Mouse (Mus musculus): Measurements from ENCODE around the gene Olfr1042.
"Not testable (repeated sequence)": the region's sequence is repeated elsewhere in the genome, so short reads cannot be mapped to it uniquely, and the experiment has no call there.

Gene Olfr1042

DNA sequence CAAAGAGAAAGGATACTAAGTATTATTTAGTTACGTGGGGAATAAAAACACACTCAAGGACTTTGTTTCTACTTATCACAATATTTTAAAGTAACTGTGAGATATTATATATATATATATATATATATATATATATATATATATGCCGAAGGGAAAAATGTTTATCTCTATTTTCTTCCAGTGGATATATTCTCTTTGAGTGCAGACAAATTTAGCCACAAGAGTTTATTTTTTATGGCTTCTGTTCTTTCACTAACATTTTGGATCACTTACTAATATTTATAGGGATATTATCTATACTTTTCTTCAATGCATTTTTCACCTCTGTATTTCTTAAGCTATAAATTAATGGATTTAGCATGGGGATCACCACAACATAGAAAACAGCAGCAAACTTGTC is at the start of gene Olfr1042:
Olfr1042 (minus strand) TSS at position 101 of the 400 bp plus-strand sequence.
- DNase-seq (ENCODE audit: low spot score) = no peak

DNA sequence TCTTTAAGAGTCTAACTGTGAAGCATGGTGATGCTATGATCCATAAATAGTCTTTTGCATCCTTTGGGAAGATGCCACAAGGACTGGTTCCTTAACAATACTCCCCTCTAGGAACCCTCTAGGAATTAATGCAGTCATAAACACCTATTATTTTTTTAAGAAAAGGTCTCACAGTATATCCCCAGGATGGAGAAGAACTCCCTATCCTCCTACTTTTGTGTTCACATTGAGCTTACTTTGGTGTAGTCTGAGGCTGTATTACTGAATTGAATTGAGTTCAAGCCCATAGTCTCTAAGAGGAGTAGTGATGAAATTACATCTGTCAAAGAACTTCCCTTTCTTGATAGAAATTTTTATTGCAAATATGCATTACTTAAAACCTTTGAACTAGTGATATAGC is 41.3 kb upstream of the Olfr1042 start, which contains the start of gene Olfr1045:
Olfr1045 (minus strand) TSS at position 101 of the 400 bp plus-strand sequence.
- DNase-seq (ENCODE audit: low spot score) = no peak

DNA sequence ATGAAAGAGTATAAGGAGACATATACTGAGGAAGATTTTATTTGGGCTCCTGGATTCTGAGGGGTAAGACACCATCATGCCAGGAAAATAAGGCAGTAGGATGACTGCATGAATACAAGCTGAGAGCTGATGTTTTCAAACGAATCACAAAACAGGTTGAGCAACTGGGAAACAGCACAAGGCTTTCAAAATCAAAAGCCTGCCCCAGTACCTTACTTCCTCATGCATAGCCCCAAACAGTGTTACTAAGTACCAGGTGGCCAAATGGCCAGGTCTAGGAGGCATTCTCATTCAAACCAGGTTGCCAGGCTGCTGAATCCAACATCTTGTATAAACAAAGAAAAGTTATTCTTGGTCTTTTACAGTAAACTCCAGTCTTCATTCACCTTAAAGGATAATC is 34.2 kb upstream of the Olfr1042 start:
- no peak for DNase-seq (ENCODE audit: low spot score)

DNA sequence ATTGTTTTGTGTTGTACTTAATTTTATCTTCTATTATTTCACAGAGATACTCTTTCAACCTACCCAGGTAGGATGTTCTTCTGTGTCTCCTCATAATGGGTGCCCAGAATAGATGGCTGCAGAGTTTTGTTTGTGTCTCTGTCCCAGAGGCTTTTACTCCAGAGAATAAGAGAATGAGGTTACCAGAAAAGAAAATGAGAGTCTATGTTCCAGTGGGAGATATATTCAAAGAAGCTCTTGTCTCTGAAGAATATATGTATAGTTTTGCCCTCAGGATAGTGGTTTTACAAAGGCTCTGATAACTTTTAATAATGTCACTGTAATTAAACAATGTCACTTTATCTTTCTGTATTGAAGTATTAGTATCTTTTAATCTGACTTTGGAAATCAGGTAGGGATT is 23.9 kb upstream of the Olfr1042 start, which contains the start of gene Olfr52:
Olfr52 (minus strand) TSS at position 101 of the 400 bp plus-strand sequence.
- no peak for DNase-seq (ENCODE audit: low spot score)

DNA sequence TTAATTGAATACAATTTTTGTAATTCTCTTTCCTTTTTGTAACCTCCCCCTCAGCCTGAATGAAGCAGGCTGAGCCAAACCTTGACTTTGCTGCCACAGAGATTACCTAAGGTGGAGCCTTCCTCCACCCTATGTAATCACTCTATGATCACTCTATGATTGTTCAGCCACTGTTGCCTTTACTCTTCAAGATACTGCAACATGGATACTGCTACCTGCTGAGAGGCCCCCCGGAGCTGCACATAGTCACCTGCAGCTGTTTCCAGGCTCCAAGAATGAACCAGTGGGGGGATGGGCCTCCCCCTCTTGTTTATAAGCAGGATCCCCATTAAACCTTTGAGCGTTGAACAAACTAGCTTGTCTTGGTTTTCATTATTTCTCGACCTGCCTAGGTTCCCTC is 18.3 kb upstream of the Olfr1042 start:
- no peak for DNase-seq (ENCODE audit: low spot score)

DNA sequence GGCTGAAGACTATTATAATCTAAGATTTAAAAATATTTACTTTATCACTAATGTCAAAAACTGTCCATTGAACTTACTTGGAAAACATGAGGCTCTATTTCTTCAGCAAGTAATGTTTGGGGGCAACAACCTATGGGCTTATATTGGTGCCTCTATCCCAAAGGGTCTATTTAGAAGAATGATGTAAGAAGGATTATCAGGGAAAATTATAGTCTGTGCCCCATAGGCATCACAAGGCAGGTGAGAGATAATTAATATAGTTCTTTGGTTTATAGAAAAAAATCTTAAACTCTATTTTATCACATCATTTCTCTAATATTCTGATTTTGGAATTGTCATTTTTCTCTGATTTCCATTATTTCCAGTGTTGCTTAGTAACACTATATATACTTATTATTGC is 16.1 kb upstream of the Olfr1042 start, which contains the start of gene Olfr1044:
Olfr1044 (minus strand) TSS at position 101 of the 400 bp plus-strand sequence.
- no peak for DNase-seq (ENCODE audit: low spot score)

DNA sequence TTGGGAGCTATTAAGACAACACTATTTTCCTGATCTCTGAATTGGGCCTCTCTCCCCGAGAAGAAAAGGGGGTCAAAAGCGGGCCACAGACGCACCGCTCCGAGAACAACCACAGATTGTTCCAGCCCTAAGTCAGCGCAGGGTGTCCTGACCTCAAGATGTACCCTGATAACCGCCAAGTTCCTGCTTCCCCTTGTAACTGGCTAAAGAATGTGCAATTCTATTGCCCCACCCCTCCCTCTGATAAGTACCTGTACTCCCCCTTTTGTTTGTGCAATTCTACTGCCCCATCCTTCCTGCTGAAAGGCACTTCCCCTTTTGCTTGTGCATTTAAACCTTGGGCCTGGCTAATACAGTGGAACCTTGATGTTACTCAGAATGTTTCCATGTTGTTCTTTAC is 13.8 kb upstream of the Olfr1042 start:
- DNase-seq (ENCODE audit: low spot score) = not testable (repeated sequence)

DNA sequence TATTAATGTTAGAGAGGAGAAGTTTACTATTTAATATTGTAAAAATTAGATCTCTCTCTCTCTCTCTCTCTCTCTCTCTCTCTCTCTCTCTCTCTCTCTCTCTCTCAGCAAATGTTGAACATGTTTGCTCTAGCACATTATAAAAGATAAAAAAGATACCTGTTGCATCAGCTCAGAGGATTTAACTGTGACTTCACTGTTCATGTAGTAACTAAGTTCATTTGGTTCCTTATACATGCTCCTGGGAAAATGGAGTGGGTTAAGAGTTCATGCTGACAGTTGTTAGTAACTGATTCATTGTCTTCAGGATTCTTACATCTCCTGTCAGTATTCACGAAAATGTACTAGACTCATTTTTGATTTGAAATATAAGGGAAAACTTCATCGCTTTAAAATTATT is 5.8 kb upstream of the Olfr1042 start, which contains the start of gene Olfr1043:
Olfr1043 (minus strand) TSS at position 101 of the 400 bp plus-strand sequence.
- DNase-seq (ENCODE audit: low spot score) = no peak

DNA sequence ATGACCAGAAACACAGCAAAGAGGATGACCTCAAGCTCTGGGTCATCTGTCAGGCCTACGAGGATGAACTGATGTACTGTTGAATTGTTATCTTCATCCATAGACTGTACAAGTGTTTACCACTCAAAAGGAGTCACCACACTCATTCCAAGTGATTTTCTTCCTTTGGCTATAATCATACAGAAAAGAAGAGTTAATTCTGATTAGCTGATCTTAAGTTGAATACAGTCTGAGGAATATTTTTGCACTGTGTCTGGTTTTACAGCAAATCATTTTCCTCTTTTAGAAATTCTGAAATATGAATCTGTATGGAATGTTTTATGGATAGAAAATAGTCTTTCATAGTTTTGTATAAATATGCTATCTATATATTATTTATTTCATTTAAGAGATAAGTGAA is 15.0 kb downstream of the Olfr1042 start, which contains the start of gene Olfr1040:
Olfr1040 (minus strand) TSS at position 101 of the 400 bp plus-strand sequence.
- no peak for DNase-seq (ENCODE audit: low spot score)

DNA sequence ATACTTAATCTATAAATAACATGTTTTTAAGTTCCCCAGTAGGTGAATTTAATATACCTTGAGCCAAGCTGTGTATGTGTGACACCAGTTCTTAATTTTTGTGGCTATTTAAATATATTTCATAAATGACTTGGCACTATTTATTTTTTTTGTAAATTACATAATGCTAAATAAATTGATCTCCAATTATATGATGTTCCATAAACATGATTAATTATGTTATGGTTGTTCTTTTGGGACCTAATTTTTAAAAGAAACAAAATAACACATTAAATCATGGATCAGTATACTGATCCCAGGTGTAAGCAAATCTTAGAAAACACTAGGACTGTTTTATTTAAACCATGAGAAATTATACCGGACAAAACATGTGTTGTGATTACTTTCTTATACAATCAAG is 25.8 kb downstream of the Olfr1042 start, which contains the start of gene Olfr1039:
Olfr1039 (minus strand) TSS at position 101 of the 400 bp plus-strand sequence.
- DNase-seq (ENCODE audit: low spot score) = no peak
